Mouse (Mus musculus) olfactory bulb, adult 2 months (tissue): ENCODE results near the gene Wdr6.

Experiments used
- CTCF ChIP-seq: fragments of 200-500 bp; IDR thresholded peaks from 2 replicates; pipeline ENCODE4 v1.5.1; 2012; ENCODE audit warnings: low read depth, mild to moderate bottlenecking, low read length, moderate library complexity; ENCODE audit not compliant: insufficient read depth
- POLR2A ChIP-seq: fragments of 200-500 bp; IDR thresholded peaks from 2 replicates; pipeline ENCODE4 v1.6.1; 2012; ENCODE audit warnings: mild to moderate bottlenecking, low read depth, low read length, moderate library complexity; ENCODE audit not compliant: insufficient read depth

GRCm38 (mm10) chr9:108599021-108599566, 20.6 kb upstream of the Wdr6 start:
- no peak for TF ChIP-seq CTCF
- TF ChIP-seq POLR2A = no peak
